ENCODE assay signal across 11 mouse cellular contexts in genomic region chr2:170247702-170248445, GRCm38 (mm10).
DNase-seq lines count a peak whose midpoint lies in the region; ATAC-seq and TF ChIP-seq lines count a peak whose summit lies in the region.
"Had no signal": no experiment of that assay in that cellular context is flagged by ENCODE, and none has a peak within 500 bp of the region (broad histone marks: within the 10 kb centered on the region; RNA-seq: fewer than 3 reads in every experiment).

No protein-coding gene starts in this region.

- H3K4me3 ChIP-seq in lung, postnatal 0 days (ENCODE audit: low read depth, low read length) = no peak overlapping the region
- no peak overlapping the region for H3K4me3 ChIP-seq in lung, adult 2 months (replicated peaks; ENCODE audit: extremely low read depth, low read depth, low read length)
- H3K4me3 ChIP-seq in midbrain, embryonic 14.5 days (replicated peaks; ENCODE audit: low read depth, low read length) = no peak overlapping the region
- H3K4me3 ChIP-seq: embryonic facial prominence, embryonic 15.5 days had no signal

- H3K9me3 ChIP-seq in lung, postnatal 0 days (ENCODE audit: low read length) = no peaks in the 10 kb centered on the region
- H3K9me3 ChIP-seq in midbrain, embryonic 14.5 days (ENCODE audit: control insufficient read depth, low read length) = no peaks in the 10 kb centered on the region
- H3K9me3 ChIP-seq: embryonic facial prominence, embryonic 15.5 days had no signal

- peak; percentile 69 for DNase-seq in lung, postnatal 0 days (ENCODE audit: low spot score)
- DNase-seq in lung, adult 2 months = no peak
- DNase-seq in MN1 (ENCODE audit: low spot score) (peak; percentile 84), adipocyte (ENCODE audit: low spot score) (no peak)
- DNase-seq in right cerebral cortex, postnatal 36 days (ENCODE audit: low spot score in 2 of 2) = peak; percentile 24 to 36
- DNase-seq in midbrain, embryonic 14.5 days = no peak
- DNase-seq: cerebellum, adult 18-20 months; lung, embryonic 14.5 days had no signal

- peak; percentile 67 for ATAC-seq in lung, postnatal 0 days
- ATAC-seq in granulocyte monocyte progenitor cell, adult 5-6 weeks (replicated peaks; ENCODE audit: poor library complexity, severe bottlenecking) = peak; percentile 43
- no peak for ATAC-seq in midbrain, embryonic 14.5 days (ENCODE audit: low FRiP score, low TSS enrichment)
- ATAC-seq: hindbrain, postnatal 0 days had no signal

- no peaks in the 10 kb centered on the region for H3K4me1 ChIP-seq in lung, postnatal 0 days (ENCODE audit: insufficient read depth, low read depth, low read length)
- H3K4me1 ChIP-seq in lung, adult 2 months (ENCODE audit: control insufficient read depth, insufficient read depth, low read length) = no peaks in the 10 kb centered on the region; the same call in 1 of the 2 replicates
- H3K4me1 ChIP-seq in midbrain, embryonic 14.5 days (ENCODE audit: control insufficient read depth, insufficient read depth, low read length) = peaks cover 14% of the 10 kb centered on the region; the same call in 1 of the 2 replicates

- H3K9ac ChIP-seq in lung, postnatal 0 days (replicated peaks; ENCODE audit: low read depth) = no peak overlapping the region
- H3K9ac ChIP-seq in midbrain, embryonic 14.5 days (replicated peaks; ENCODE audit: low read length) = no peak overlapping the region
- H3K9ac ChIP-seq: embryonic facial prominence, embryonic 15.5 days; lung, embryonic 14.5 days had no signal

- TF ChIP-seq POLR2A in lung, adult 2 months (IDR thresholded peaks at IDR 0.05; ENCODE audit: borderline replicate concordance, extremely low read depth, low read depth, low read length) = no peak

- no peaks in the 10 kb centered on the region for H3K27me3 ChIP-seq in lung, postnatal 0 days (replicated peaks; ENCODE audit: insufficient read depth, low read length)
- no peaks in the 10 kb centered on the region for H3K27me3 ChIP-seq in midbrain, embryonic 14.5 days (ENCODE audit: control insufficient read depth, insufficient read depth, low read length)
- H3K27me3 ChIP-seq: embryonic facial prominence, embryonic 15.5 days had no signal

- H3K27ac ChIP-seq in lung, postnatal 0 days (ENCODE audit: low read length) = no peak overlapping the region
- H3K27ac ChIP-seq in midbrain, embryonic 14.5 days (replicated peaks; ENCODE audit: low read depth, low read length) = no peak overlapping the region
- H3K27ac ChIP-seq: embryonic facial prominence, embryonic 15.5 days; hindbrain, postnatal 0 days had no signal

- no peak for TF ChIP-seq EP300 in lung, postnatal 0 days (IDR thresholded peaks at IDR 0.05)

- H3K36me3 ChIP-seq in lung, postnatal 0 days (ENCODE audit: insufficient read depth, low read length) = no peaks in the 10 kb centered on the region
- H3K36me3 ChIP-seq in midbrain, embryonic 14.5 days (ENCODE audit: control insufficient read depth, insufficient read depth, low read length) = no peaks in the 10 kb centered on the region
- H3K36me3 ChIP-seq: embryonic facial prominence, embryonic 15.5 days had no signal

- no peak overlapping the region for H3K4me2 ChIP-seq in lung, postnatal 0 days (replicated peaks; ENCODE audit: low read depth, low read length)
- H3K4me2 ChIP-seq in midbrain, embryonic 14.5 days (ENCODE audit: low read length) = no peak overlapping the region
- H3K4me2 ChIP-seq: embryonic facial prominence, embryonic 15.5 days; lung, embryonic 14.5 days had no signal

- TF ChIP-seq CTCF in lung, postnatal 0 days (IDR thresholded peaks at IDR 0.05) = peak; percentile 12; the same call in 1 of the 2 replicates
- TF ChIP-seq CTCF in lung, adult 2 months (IDR thresholded peaks at IDR 0.05; ENCODE audit: insufficient read depth, low read length) = no peak

- 43% methylated on average over 11 of the region's 11 CpGs for WGBS in lung, postnatal 0 days
- WGBS in lung, adult 2 months = 30% methylated on average over 11 of the region's 11 CpGs
- 80% methylated on average over 11 of the region's 11 CpGs for WGBS in midbrain, embryonic 14.5 days

Comparison
In these comparisons a context has a peak if more than half of its experiments do, and no peak if none do; other contexts are left out.
1. DNase-seq: peak in lung, postnatal 0 days (single experiment), MN1 (single experiment) and right cerebral cortex, postnatal 36 days (2 of 2); none in lung, adult 2 months (single experiment), midbrain, embryonic 14.5 days (single experiment) and adipocyte (single experiment).